Mouse (Mus musculus): Measurements from ENCODE around the gene Atp10a.
"Not testable (repeated sequence)": the region's sequence is repeated elsewhere in the genome, so short reads cannot be mapped to it uniquely, and the experiment has no call there.

The Atp10a gene

DNA sequence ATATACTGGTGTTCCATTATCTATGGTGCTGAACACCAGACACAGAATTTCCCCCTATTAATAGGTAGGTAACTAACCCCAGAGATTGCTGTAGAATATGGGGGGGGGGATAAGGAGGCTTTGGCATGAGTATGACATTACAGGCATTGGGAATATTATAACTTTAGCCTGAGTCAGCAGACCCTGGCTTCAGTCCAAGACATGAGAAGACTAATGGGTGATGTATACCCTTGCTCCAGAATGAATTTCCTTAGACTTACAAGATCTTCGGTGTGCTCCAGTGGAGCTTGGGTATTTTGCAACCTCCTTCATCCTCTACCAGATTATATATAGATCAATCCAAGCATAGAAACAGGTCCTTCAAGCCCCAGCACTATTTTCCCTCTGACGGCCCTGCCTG lies 145.8 kb downstream of the Atp10a start:
- DNase-seq = no peak

DNA sequence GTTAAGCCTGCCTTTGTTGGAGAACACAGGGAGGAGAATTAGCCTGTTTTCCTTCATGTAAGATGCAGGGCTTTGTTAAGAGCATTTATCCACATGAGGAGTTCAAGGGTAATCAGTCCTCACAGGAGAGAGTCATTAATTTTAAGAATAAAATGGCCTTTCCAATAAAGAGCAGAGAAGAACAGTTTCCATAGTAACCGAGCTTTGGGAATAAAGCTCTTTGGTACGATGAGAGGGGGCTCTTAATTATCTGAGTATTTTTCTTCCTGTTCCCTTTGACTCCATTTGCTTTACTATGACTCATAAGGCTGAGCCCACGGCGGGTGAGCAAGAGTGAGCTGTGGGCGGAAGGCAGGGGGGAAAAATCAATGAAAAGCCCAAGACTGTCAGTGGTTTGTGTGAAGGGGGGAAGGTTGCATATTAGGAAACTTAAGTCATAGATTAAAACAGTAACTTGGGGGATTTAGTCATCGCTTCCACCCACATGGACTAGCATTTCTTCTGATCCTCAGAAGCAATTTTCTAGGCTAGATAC lies 166.2 kb downstream of the Atp10a start:
- no peak for DNase-seq

DNA sequence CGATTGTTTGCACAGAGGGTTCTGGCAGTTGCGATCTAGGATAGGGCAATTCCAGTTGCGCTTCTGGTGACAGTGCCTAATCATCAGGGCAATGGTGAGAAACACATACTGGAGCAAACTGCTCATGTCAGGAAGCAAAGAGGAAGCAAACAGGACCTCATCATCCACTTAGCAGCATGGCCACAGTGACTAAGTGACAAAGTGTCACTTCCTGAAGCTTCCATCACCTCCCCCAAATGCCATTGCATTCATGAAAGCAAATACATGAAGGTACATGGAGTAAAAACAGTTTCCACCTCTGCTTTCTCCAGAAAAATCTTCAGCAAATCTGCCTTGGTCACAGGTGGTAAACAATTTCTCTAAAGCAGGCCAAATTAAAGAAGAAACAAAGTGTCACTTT lies 168.7 kb downstream of the Atp10a start:
- DNase-seq = no peak

DNA sequence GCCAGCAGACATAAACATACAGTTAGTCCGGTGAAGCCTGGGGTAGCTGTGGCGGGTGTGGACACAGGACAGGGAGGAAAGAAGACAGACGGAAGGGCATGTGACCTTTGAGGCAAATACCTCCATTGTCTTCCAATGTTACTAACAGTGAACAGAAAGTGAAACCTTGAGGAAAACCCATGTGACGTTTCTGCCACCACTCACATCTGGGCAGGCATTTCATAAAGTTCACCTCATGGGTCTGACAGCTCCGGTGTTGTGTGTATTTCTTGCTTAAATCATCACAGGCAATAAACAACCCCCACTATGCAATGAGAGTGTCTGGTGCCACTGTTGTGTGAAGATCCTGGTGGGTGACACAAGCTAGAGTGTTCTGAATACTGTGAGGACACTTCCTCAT lies 173.1 kb downstream of the Atp10a start:
- peak; percentile 2 to 9 for DNase-seq

DNA sequence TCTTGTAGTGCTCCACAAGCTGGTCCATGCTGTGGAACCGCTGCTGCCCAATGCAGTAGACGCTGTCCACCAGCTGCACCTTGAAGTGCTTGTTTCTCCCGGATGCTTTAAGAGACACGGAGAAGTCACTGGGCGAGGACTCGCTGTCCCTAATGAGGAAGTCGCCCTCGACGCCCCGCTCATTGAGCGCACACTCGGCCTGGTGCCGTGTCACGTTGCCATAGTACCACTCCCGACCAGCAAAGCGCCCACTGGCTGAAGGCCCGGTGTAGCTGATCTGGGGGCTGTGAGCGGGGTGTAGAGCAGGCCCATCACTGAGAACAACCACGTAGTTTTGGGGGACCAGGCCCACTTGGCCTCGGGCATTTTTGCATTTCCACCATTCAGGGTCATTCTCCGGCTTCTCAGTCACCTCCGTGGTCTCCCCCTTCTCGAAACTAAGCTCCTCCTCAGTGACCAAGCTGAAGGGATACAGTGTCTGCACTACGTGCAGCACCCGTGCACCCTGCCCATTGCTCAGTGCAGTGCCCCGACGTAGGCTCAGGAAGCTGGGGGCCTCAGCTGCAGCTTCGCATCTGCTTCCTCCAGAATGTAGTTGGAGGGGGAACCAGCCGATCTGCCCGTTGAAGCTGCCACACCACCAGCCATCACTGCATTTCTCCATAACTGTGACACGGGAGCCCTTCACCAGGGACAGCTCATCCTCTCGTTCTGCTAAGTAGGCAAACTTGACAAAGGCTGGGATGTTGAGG lies 181.1 kb downstream of the Atp10a start:
- DNase-seq = not testable (repeated sequence)

DNA sequence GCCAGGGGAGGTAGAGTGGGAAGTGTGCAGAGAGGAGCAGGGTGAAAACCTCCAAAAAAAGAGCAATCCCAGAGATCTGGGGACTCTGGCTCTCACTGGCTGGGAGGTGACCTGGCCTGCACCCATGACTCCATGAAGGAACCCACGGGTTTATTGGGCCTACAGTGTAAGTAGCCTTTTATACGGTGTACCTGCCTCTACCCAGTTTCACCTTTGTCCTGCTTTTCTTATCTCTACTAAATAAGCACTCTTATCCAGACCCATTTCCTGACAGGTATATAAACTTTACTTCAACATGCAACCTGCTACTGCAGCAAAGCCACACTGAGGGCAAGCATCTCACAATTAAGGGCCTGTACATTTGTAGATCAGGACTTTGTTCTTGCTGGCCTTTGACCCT lies 184.4 kb downstream of the Atp10a start:
- no peak for DNase-seq

DNA sequence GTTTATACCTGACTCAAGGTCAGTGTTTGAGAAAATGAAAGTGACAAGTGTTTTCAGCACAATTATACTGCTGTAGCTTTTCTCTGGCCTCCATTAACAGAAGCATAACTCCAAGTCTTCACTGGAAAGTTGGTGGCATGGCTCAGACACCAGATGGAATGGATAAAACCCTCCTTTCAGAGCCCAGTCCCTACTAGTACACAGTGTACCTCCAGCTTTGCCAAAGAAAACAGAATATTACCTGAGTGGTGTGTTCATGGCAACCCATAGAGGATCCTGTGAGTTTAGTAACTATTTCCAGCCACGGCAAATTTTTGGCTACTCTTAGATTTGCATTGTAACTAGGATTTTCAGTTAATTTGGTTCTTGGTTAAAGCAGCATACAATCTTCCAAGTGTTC lies 185.1 kb downstream of the Atp10a start:
- DNase-seq = no peak

DNA sequence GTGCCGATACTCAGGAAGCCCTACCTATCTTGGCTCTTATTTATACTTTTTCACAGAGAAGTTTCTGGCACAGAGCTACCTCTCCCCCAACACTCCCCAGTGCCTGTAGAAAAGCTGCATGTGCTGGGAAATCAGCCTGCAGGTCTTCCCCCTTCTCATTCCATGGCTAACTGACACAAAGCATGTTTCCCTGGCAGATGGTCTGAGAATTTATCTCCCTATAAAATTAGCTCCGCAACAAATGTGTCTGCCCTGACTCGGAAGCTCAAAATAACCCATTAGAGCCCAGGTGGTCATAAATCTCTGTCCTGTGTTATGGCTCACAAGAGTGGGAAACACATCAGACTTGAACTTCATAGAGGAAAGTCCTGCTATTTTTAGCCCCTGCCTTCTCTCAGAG lies 186.9 kb downstream of the Atp10a start:
- DNase-seq = no peak

DNA sequence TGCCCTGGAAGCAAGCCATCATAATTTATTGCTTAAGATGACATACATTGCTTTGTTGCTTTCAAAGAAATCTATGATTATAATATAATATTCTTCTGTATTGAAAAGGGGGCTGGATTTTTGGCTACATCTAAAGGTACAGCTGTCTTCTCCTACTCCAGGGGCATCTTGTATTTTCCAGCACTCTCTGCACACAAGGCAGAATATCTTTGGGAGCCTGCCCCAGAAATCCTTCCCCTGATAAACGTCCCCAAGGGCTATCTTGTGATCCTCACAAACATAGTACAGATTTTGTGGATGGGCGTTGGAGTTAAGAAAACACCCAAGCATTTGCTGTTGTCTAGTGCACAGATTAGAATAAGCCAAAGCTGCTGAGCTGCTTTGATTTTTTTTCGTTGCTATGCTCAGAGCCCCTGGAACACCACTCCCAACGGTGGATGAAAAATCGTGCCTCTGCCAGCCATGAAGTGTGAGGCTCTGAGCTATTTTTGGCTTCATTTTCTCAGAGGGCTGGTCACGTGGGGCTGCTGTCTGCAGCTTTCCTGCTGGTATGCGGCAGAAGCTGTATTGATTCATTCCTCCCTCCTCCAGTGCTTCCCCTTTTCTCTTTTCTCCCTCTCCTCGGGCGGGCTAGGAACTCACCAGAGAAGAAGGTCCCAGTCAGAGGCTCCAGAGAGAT lies 187.9 kb downstream of the Atp10a start:
- peak; percentile 61 to 63 for DNase-seq

DNA sequence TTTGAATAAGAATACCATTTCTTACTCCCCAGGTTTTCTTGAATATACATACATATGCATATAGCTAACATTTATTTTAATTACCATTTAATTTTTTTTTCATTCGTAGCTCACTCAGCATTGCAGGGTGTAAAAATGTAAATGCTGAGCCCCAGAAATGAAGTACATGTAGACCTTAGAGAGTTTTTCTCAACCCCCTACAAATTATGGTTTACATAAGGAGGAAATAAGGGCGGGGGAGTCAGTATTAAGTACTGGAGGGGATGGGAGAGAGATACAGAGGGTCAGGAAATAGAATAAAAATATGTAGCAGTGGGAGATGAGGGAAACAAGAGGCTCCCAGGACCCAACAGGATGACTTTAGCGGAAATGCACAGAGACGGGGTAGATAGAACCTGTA lies 188.5 kb downstream of the Atp10a start:
- DNase-seq = no peak

DNA sequence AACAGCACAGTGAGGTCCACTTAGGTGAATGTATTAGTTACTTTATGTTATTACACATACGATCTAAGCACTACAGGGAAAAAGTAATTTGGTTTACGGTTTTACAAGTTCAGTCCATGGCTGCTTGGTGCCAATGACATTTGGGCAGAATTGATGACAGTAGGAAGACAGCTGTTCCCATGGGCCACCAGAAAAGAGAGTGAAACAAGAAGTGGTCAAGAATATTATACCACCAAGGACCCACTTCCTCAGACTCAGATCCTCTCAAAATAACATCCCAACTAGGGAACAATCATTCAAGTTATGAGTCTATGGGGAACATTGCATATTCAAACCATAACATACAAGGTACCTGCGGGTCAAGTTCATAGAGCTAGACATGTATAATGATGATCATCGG lies 203.0 kb downstream of the Atp10a start:
- DNase-seq = no peak

DNA sequence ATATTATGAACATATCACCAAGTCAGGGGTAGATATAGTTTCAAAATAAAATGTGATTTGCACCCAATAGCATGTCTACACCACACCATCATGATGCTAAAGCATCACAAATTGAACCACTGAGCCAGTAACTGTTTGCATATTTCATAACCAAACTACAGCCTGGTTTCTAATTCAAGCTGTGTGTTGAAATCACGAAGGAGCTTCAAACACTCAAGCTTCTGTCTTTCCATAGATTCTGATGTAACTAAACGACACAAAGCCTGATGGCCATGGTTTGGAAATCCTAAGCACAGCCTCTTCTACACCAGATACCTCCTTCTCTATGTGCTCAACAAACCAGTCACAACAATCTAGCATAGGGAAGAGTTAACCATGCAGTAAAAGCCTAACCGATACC lies 207.2 kb downstream of the Atp10a start:
- DNase-seq = no peak

DNA sequence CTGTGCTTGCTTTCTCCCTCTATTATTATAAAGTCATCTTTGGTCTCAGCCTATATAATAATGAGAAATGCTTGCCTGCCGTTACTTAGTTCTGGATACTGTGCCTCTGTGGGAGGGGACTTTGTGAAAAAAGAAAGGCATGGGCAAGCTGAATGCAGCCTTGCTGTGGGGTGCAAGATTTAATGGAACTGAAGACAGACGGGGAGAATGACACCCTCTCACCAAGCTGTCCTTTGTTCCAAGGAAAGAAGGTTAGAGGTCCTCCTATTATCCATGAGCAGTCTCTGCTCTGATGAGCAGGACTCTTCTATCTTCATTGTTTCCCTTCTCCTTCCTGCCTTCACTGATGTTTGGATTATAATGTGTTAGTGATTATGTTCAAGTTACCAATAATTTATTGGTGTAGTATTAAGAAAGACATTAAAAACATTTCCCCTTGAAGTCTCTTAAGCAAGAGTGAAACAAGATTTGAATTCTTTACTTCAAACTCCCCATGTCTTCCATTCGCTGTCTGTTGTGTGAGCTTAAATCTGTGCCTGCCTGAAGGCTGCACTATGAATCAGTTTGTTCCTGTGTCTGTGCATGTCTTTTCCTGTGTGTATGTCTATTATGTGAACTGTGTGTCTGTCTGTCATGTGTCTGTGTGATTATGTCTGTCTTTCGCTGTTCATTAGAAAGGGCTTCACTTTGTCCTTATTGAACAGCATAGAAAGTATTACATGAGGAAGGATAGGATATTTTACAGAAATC lies 211.1 kb downstream of the Atp10a start:
- no peak for DNase-seq

DNA sequence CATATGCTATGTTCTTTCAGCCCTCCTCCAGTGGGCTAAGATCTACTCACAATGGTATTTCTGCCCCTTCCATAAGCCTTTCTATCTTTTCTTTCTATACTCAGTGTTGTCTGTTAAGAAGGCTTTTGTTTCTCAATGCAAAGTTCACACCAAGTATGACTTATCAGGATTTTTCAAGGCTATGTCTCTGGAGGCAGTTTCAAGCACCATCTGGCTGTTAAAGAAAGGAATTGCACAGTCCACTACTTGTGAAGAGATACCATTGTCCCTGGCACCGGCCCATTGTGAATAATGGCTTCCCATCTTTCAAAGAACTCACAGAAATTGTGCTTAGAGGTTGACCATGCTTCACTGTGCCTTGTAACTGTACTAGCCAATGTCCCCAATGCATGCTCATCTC lies 214.7 kb downstream of the Atp10a start:
- no peak for DNase-seq

DNA sequence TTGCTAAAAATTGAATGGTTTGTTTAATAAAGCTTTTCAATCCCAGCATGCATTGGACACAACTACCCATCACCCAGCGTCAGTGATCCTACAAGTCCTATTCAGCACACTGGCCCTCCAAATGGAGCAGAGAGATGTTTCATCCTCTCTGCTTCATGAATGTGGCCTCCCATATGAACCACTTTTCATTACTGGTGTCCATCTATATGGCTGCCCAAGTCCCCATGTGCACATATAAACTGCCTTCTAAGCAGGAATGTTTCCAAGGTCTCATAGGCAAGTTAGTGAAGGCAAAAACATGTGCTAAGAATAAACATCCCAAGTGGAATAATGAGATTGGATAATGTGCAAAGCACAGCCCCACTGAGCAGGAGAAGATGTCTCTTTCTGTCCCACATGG lies 217.7 kb downstream of the Atp10a start:
- DNase-seq = no peak

Data from kidney, postnatal 36 days (tissue).